Mouse (Mus musculus): ENCODE measurements at regions not wholly inside any gene's neighbourhood (a gene's known extent, or its start where the extent isn't known, plus 50 kb on each side); places are given as distances from the start of the nearest gene placed in this dataset.
A peak's percentile ranks its signal among the peaks of the same experiment; 100 is the strongest.

DNA sequence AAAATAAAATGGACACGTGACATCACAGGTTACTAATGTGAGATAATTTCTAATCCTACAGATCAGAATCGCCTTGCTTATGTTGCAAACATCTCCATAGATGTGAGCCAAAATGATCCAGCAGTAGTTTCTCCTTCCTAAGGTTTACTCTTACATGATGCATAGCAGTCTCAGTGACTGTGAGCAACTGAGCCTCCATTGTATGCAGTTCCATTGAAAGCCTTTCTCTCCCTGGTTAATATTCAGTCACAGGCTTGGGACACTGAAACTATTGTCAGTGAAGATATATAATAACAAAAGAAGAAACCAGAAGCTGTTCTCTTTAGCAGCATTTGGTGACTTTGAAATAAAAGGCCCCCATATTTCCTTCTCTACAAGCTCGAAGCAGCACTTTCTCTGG, 305.9 kb downstream of the Rbm26 start:
- no peak overlapping the region for H3K4me2 ChIP-seq (ENCODE audit: low read depth, low read length)
- H3K27ac ChIP-seq (replicated peaks; ENCODE audit: low read depth, low read length), result no peak overlapping the region
- H3K4me1 ChIP-seq (ENCODE audit: control insufficient read depth, insufficient read depth, low read length), result no peaks in the 10 kb centered on the region
- no peak overlapping the region for H3K4me3 ChIP-seq (ENCODE audit: low read depth, low read length)
- ATAC-seq (ENCODE audit: low read depth) (no peak), DNase-seq (ENCODE audit: low spot score) (no peak)
- no peaks in the 10 kb centered on the region for H3K9me3 ChIP-seq (ENCODE audit: control insufficient read depth, low read length)
- no peaks in the 10 kb centered on the region for H3K27me3 ChIP-seq (replicated peaks; ENCODE audit: control insufficient read depth, insufficient read depth, low read length)
- H3K36me3 ChIP-seq (ENCODE audit: control insufficient read depth, insufficient read depth, low read length), result no peaks in the 10 kb centered on the region
- no peak overlapping the region for H3K9ac ChIP-seq (ENCODE audit: low read depth, low read length)
- 74% methylated on average over 3 of the region's 3 CpGs for WGBS

GRCm38 (mm10) chr14:104867540-104867939, 309.6 kb downstream of the Rbm26 start:
- Histone ChIP-seq H3K9me3 (ENCODE audit: control insufficient read depth, low read length) (no peaks in the 10 kb centered on the region), H3K27me3 (replicated peaks; ENCODE audit: control insufficient read depth, insufficient read depth, low read length) (no peaks in the 10 kb centered on the region), H3K36me3 (ENCODE audit: control insufficient read depth, insufficient read depth, low read length) (no peaks in the 10 kb centered on the region), H3K27ac (replicated peaks; ENCODE audit: low read depth, low read length) (no peak overlapping the region), H3K4me3 (ENCODE audit: low read depth, low read length) (no peak overlapping the region), H3K4me1 (ENCODE audit: control insufficient read depth, insufficient read depth, low read length) (no peaks in the 10 kb centered on the region), H3K9ac (ENCODE audit: low read depth, low read length) (no peak overlapping the region), H3K4me2 (ENCODE audit: low read depth, low read length) (no peak overlapping the region)
- 73% methylated on average over 6 of the region's 6 CpGs for WGBS
- no peak for DNase-seq (ENCODE audit: low spot score)
- no peak for ATAC-seq (ENCODE audit: low read depth)

- Histone ChIP-seq H3K9ac (ENCODE audit: low read depth, low read length) (no peak overlapping the region), H3K36me3 (ENCODE audit: control insufficient read depth, insufficient read depth, low read length) (no peaks in the 10 kb centered on the region), H3K9me3 (ENCODE audit: control insufficient read depth, low read length) (no peaks in the 10 kb centered on the region), H3K4me3 (ENCODE audit: low read depth, low read length) (no peak overlapping the region), H3K4me2 (ENCODE audit: low read depth, low read length) (no peak overlapping the region), H3K4me1 (ENCODE audit: control insufficient read depth, insufficient read depth, low read length) (no peaks in the 10 kb centered on the region), H3K27ac (replicated peaks; ENCODE audit: low read depth, low read length) (no peak overlapping the region), H3K27me3 (replicated peaks; ENCODE audit: control insufficient read depth, insufficient read depth, low read length) (no peaks in the 10 kb centered on the region)
- ATAC-seq (ENCODE audit: low read depth), result no peak
- no peak for DNase-seq (ENCODE audit: low spot score)
- 68% methylated on average over 9 of the region's 9 CpGs for WGBS
Observed at GRCm38 (mm10) chr14:104863881-104864280, 313.2 kb downstream of the Rbm26 start.

DNA sequence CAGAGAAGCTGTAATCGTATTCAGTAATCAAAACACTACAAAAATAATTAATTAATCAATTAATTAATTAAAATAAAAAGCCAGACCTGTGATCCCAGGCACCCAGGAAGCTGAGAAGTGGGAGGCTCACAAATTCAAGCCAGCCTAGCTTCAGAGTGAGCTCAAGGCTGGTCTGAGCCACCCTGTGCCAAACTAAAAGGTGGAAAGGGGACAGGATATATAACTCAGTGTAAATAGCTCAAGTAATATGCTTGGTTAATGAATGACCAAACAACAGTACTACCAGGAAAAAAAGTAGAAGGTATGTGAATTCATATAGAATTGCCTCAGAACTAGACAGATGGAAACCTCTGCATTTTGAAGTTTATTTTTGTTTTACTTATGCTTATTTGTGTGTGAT, 321.2 kb downstream of the Rbm26 start:
- Histone ChIP-seq H3K4me2 (ENCODE audit: low read depth, low read length) (no peak overlapping the region), H3K27ac (replicated peaks; ENCODE audit: low read depth, low read length) (no peak overlapping the region), H3K9ac (ENCODE audit: low read depth, low read length) (no peak overlapping the region), H3K9me3 (ENCODE audit: control insufficient read depth, low read length) (no peaks in the 10 kb centered on the region), H3K4me1 (ENCODE audit: control insufficient read depth, insufficient read depth, low read length) (no peaks in the 10 kb centered on the region), H3K4me3 (ENCODE audit: low read depth, low read length) (no peak overlapping the region), H3K27me3 (replicated peaks; ENCODE audit: control insufficient read depth, insufficient read depth, low read length) (no peaks in the 10 kb centered on the region), H3K36me3 (ENCODE audit: control insufficient read depth, insufficient read depth, low read length) (no peaks in the 10 kb centered on the region)
- no peak for DNase-seq (ENCODE audit: low spot score)
- WGBS, result 67% methylated on average over 1 of the region's 1 CpGs
- ATAC-seq (ENCODE audit: low read depth), result no peak

DNA sequence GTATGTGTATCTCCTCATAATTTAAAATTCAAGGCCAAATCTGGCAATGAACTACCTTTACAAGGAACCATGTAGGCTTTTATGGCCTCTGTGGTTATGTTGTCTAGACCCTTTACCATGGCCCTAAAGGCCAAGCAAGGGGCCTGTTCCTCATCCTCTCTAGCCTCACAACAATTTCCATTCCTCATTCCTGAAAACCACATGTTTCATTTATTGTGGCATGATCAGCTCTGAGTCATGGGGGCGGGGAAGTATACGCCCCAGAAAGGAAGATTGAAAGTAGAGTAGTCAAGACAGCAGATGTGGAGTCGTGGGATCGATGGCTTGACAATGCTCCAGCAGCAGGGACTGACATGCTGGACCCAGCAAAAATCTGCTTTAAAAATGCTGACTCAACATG, 326.8 kb upstream of the Rnf219 start:
- no peaks in the 10 kb centered on the region for H3K4me1 ChIP-seq (ENCODE audit: control insufficient read depth, insufficient read depth, low read length)
- DNase-seq (ENCODE audit: low spot score), result no peak
- no peaks in the 10 kb centered on the region for H3K27me3 ChIP-seq (replicated peaks; ENCODE audit: control insufficient read depth, insufficient read depth, low read length)
- H3K4me3 ChIP-seq (ENCODE audit: low read depth, low read length), result no peak overlapping the region
- no peak for ATAC-seq (ENCODE audit: low read depth)
- 85% methylated on average over 4 of the region's 4 CpGs for WGBS
- no peak overlapping the region for H3K27ac ChIP-seq (replicated peaks; ENCODE audit: low read depth, low read length)
- no peak overlapping the region for H3K4me2 ChIP-seq (ENCODE audit: low read depth, low read length)
- H3K9me3 ChIP-seq (ENCODE audit: control insufficient read depth, low read length), result no peaks in the 10 kb centered on the region
- H3K36me3 ChIP-seq (ENCODE audit: control insufficient read depth, insufficient read depth, low read length), result no peaks in the 10 kb centered on the region
- H3K9ac ChIP-seq (ENCODE audit: low read depth, low read length), result no peak overlapping the region

DNA sequence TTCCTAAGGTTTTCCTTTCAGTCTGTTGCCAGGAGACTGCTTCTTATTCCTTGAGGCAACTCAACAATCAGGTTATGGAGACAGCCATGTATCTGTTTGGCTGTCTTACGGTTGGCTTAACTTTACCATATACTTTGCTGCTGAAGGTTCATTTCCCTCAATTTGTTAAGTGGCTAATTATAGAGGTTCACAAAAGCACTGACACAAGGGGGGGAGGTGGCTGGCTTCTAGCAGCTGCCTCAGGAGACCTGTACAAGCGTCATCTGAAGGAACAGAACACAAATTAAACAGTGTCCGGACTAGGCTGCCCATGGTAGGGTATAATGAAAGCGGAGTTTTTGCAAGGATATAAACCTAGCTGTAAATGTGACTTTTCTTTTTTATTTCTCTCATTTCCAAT, 305.0 kb upstream of the Rnf219 start:
- no peaks in the 10 kb centered on the region for H3K36me3 ChIP-seq (ENCODE audit: control insufficient read depth, insufficient read depth, low read length)
- no peak overlapping the region for H3K27ac ChIP-seq (replicated peaks; ENCODE audit: low read depth, low read length)
- WGBS, result 48% methylated on average over 4 of the region's 4 CpGs
- no peaks in the 10 kb centered on the region for H3K27me3 ChIP-seq (replicated peaks; ENCODE audit: control insufficient read depth, insufficient read depth, low read length)
- H3K9me3 ChIP-seq (ENCODE audit: control insufficient read depth, low read length), result no peaks in the 10 kb centered on the region
- DNase-seq (ENCODE audit: low spot score), result peak; percentile 27
- no peak overlapping the region for H3K4me2 ChIP-seq (ENCODE audit: low read depth, low read length)
- H3K9ac ChIP-seq (ENCODE audit: low read depth, low read length), result no peak overlapping the region
- ATAC-seq (ENCODE audit: low read depth), result no peak
- no peak overlapping the region for H3K4me3 ChIP-seq (ENCODE audit: low read depth, low read length)
- no peaks in the 10 kb centered on the region for H3K4me1 ChIP-seq (ENCODE audit: control insufficient read depth, insufficient read depth, low read length)

- DNase-seq (ENCODE audit: low spot score), result no peak
- no peak overlapping the region for H3K4me2 ChIP-seq (ENCODE audit: low read depth, low read length)
- ATAC-seq (ENCODE audit: low read depth), result no peak; the same call in 1 of the 2 replicates
- H3K4me3 ChIP-seq (ENCODE audit: low read depth, low read length), result no peak overlapping the region
- no peak overlapping the region for H3K9ac ChIP-seq (ENCODE audit: low read depth, low read length)
- WGBS, result 47% methylated on average over 1 of the region's 1 CpGs
- no peaks in the 10 kb centered on the region for H3K36me3 ChIP-seq (ENCODE audit: control insufficient read depth, insufficient read depth, low read length)
- no peaks in the 10 kb centered on the region for H3K4me1 ChIP-seq (ENCODE audit: control insufficient read depth, insufficient read depth, low read length)
- H3K9me3 ChIP-seq (ENCODE audit: control insufficient read depth, low read length), result no peaks in the 10 kb centered on the region
- H3K27me3 ChIP-seq (replicated peaks; ENCODE audit: control insufficient read depth, insufficient read depth, low read length), result no peaks in the 10 kb centered on the region
- H3K27ac ChIP-seq (replicated peaks; ENCODE audit: low read depth, low read length), result no peak overlapping the region
Observed at GRCm38 (mm10) chr14:104824926-104825325, 302.5 kb upstream of the Rnf219 start.

GRCm38 (mm10) chr14:104824224-104824623, 301.8 kb upstream of the Rnf219 start:
- no peaks in the 10 kb centered on the region for H3K9me3 ChIP-seq (ENCODE audit: control insufficient read depth, low read length)
- no peak overlapping the region for H3K27ac ChIP-seq (replicated peaks; ENCODE audit: low read depth, low read length)
- H3K4me3 ChIP-seq (ENCODE audit: low read depth, low read length), result no peak overlapping the region
- no peak overlapping the region for H3K9ac ChIP-seq (ENCODE audit: low read depth, low read length)
- no peaks in the 10 kb centered on the region for H3K27me3 ChIP-seq (replicated peaks; ENCODE audit: control insufficient read depth, insufficient read depth, low read length)
- H3K36me3 ChIP-seq (ENCODE audit: control insufficient read depth, insufficient read depth, low read length), result no peaks in the 10 kb centered on the region
- 73% methylated on average over 1 of the region's 1 CpGs for WGBS
- H3K4me1 ChIP-seq (ENCODE audit: control insufficient read depth, insufficient read depth, low read length), result no peaks in the 10 kb centered on the region
- no peak for ATAC-seq (ENCODE audit: low read depth)
- H3K4me2 ChIP-seq (ENCODE audit: low read depth, low read length), result no peak overlapping the region
- DNase-seq (ENCODE audit: low spot score), result no peak

DNA sequence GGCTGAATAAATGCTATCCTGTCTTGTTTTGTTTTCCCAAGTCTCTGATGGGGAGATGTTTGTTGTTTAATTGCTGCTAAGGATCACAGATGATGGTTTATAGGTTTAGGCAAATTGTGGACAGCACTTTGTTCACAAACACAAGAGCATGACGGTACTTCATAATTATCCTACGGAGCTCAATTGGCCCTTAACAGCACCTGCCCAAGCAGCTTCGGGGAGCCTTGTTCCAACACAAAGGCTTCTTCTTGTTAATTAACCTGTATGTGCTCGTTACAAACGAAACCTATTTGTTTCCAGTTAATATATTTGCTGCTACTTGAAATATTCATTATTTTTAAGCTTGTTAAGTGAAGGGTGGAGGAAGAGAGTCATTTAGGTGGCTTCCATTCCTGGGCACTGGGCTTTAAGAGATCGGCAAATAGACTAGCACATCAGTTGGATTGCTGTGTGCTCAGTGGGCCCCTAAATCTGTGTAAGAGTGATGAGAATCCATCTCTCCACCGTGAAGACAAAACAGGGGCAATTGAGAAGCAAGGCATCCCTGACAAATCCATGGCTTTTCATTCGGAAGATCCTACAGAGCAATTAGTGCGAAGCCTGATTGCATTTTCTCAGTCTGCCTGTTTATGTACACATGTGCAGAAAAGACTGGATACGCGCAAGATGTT, 299.6 kb upstream of the Rnf219 start:
- no peak overlapping the region for H3K4me3 ChIP-seq (ENCODE audit: low read depth, low read length)
- ATAC-seq (ENCODE audit: low read depth), result no peak
- H3K27ac ChIP-seq (replicated peaks; ENCODE audit: low read depth, low read length), result no peak overlapping the region
- DNase-seq (ENCODE audit: low spot score), result no peak
- H3K27me3 ChIP-seq (replicated peaks; ENCODE audit: control insufficient read depth, insufficient read depth, low read length), result no peaks in the 10 kb centered on the region
- no peak overlapping the region for H3K4me2 ChIP-seq (ENCODE audit: low read depth, low read length)
- no peaks in the 10 kb centered on the region for H3K4me1 ChIP-seq (ENCODE audit: control insufficient read depth, insufficient read depth, low read length)
- H3K9me3 ChIP-seq (ENCODE audit: control insufficient read depth, low read length), result no peaks in the 10 kb centered on the region
- WGBS, result 78% methylated on average over 11 of the region's 11 CpGs
- no peak overlapping the region for H3K9ac ChIP-seq (ENCODE audit: low read depth, low read length)
- H3K36me3 ChIP-seq (ENCODE audit: control insufficient read depth, insufficient read depth, low read length), result no peaks in the 10 kb centered on the region
